Mouse (Mus musculus) erythroblast, embryonic 14.5 days (primary cell): Measurements from ENCODE around the gene Nae1.

Experiments
- GATA1 ChIP-seq: IDR thresholded peaks from 2 replicates; pipeline ENCODE4 v1.6.1; 2012; ENCODE audit warnings: low read length, inconsistent platforms, mixed read lengths
- TAL1 ChIP-seq: IDR thresholded peaks from 3 replicates; pipeline ENCODE4 v1.6.1; 2012; ENCODE audit warnings: low read length, inconsistent platforms, mixed read lengths

DNA sequence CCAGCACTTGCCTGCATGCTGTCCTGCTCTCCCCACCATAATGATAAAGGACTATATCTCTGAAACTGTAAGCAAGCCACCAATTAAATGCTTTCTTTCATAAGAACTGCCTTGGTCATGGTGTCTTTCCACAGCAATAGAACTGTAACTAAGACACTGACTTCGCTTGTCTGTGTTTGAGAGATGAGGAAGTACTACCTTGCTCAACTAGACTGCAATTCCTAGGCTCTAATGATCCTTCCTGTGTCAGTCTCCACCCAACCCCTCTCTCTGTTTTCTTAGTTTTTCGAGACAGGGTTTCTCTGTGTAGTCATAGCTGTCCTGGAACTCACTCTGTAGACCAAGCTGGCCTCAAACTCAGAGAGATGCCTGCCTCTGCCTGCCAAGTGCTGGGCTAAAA is 67.0 kb downstream of the Nae1 start:
- TF ChIP-seq TAL1 (no peak), GATA1 (no peak)
